Mouse (Mus musculus) liver, embryonic 14.5 days (tissue): ENCODE measurements around the gene Papola. TPM values are rescaled to one million over a fixed set of nuclear protein-coding genes. Genes with fewer than 3 reads are reported as not detected.
A peak's percentile ranks its signal among the peaks of the same experiment; 100 is the strongest.

Experiments
- ATAC-seq: fragments of 200-750 bp; cut with Nextera tagmentation; 2 replicates; pipeline ENCODE4 v1.8.0; 2017; ENCODE audit warnings: moderate number of reproducible peaks, mild to moderate bottlenecking, moderate library complexity; ENCODE audit not compliant: insufficient read depth
- DNase-seq, 3 experiments: peaks; one replicate each; pipeline ENCODE4 v3.0.0-alpha.2; 2012 to 2013; ENCODE audit warnings: low read depth in 3 of 3, low spot score in 3 of 3
- H3K27ac ChIP-seq: fragments of 300-500 bp; sonication (generic); 2 replicates; pipeline ENCODE4 v1.5.1; 2014; ENCODE audit warnings: moderate library complexity, mild to moderate bottlenecking, control low read depth, inconsistent platforms
- H3K27me3 ChIP-seq: fragments of 300-500 bp; sonication (generic); 2 replicates; pipeline ENCODE4 v1.6.1; 2014; ENCODE audit warnings: mild to moderate bottlenecking, low read length, moderate library complexity; ENCODE audit not compliant: control insufficient read depth, insufficient read depth
- H3K36me3 ChIP-seq: fragments of 300-500 bp; sonication (generic); replicated peaks from 2 replicates; pipeline ENCODE4 v1.6.1; 2014; ENCODE audit warnings: low read depth; ENCODE audit not compliant: control insufficient read depth, insufficient read depth
- H3K4me1 ChIP-seq, 2 experiments: fragments of 200-500 bp in 1 of 2; fragments of 300-500 bp in 1 of 2; sonication (generic) in 1 of 2; replicated peaks; 2 replicates each; pipeline ENCODE4 v1.6.1; 2012 to 2014; ENCODE audit warnings: antibody characterized with exemption in 1 of 2, inconsistent platforms in 1 of 2, low read length in 1 of 2; ENCODE audit not compliant: control insufficient read depth in 2 of 2, insufficient read depth in 2 of 2
- H3K4me2 ChIP-seq: fragments of 300-500 bp; sonication (generic); 2 replicates; pipeline ENCODE4 v1.6.1; 2014; ENCODE audit warnings: low read depth, mild to moderate bottlenecking, control low read depth, moderate library complexity
- H3K4me3 ChIP-seq, 2 experiments: fragments of 200-500 bp in 1 of 2; fragments of 300-500 bp in 1 of 2; sonication (generic) in 1 of 2; 2 replicates each; pipeline ENCODE4 v1.5.1; 2012 to 2014; ENCODE audit warnings: low read depth in 2 of 2, low read length in 2 of 2, mild to moderate bottlenecking in 2 of 2, control low read depth in 1 of 2, inconsistent platforms in 1 of 2, moderate library complexity in 1 of 2; ENCODE audit not compliant: insufficient read depth in 1 of 2
- H3K9ac ChIP-seq: fragments of 300-500 bp; sonication (generic); replicated peaks from 2 replicates; pipeline ENCODE4 v1.6.1; 2014; ENCODE audit warnings: mild to moderate bottlenecking, control low read depth, moderate library complexity
- H3K9me3 ChIP-seq: fragments of 300-500 bp; sonication (generic); 2 replicates; pipeline ENCODE4 v1.6.1; 2016; ENCODE audit warnings: low read length, mixed read lengths; ENCODE audit not compliant: control insufficient read depth
- CTCF ChIP-seq: IDR thresholded peaks from 2 replicates; pipeline ENCODE4 v1.5.1; 2016; ENCODE audit warnings: antibody characterized with exemption, low read depth, control low read depth
- EP300 ChIP-seq: IDR thresholded peaks from 2 replicates; pipeline ENCODE4 v1.6.1; 2016; ENCODE audit warnings: antibody characterized with exemption, low read depth
- WGBS: fragments of 180-500 bp; shearing (Covaris S2); extraction: QIAGEN DNeasy Blood & Tissue Kit; methylation state at CpG from one replicate; pipeline ENCODE4 v1.1.7; 2014; ENCODE audit not compliant: insufficient replicate concordance; 5-methylcytosine and 5-hydroxymethylcytosine counted together
- polyA plus RNA-seq, 2 experiments: library from polyadenylated mRNA; depleted of rRNA in 1 of 2; stranded (reverse) in 1 of 2; unstranded in 1 of 2; fragments of >200 nt; fragmentation: Nextera tagmentation in 1 of 2; extraction: Ambion mirVana in 1 of 2; gene quantifications; 2 replicates each; pipeline versions ENCODE4 v1.2.1 to v1.2.3; 2012 to 2014

Papola gene
- polyA plus RNA-seq, 2 experiments, result 57.4 to 79.2 TPM

DNA sequence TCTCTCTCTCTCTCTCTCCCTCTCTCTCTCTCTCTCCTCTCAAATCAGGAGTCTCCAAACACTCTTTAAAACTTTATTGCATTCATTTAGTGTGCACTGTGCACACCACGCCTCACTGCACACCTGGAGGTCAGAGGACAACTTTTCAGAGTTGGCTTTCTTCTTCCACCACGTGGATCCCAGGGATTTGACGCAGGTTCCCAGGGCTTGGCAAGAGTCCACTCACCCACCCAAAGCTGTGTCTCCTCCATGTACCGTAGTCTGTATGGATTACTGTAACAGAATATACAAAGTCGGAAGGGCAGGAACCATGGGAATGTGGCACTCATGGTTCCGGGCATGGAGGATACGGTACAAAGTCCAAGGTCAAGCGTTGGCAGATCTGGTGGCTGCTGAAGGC, 44.8 kb upstream of the Papola start:
- Histone ChIP-seq H3K9me3 (peaks cover 3% of the 10 kb centered on the region; the same call in 1 of the 2 replicates), H3K9ac (no peak overlapping the region), H3K4me1 (peaks cover 0 to 6% of the 10 kb centered on the region in 2 experiments; a peak in 2 of 4 replicates), H3K4me2 (no peak overlapping the region), H3K36me3 (no peaks in the 10 kb centered on the region), H3K27ac (no peak overlapping the region), H3K4me3 (no peak overlapping the region), H3K27me3 (no peaks in the 10 kb centered on the region)
- DNase-seq, result no peak
- 82% methylated on average over 8 of the region's 8 CpGs for WGBS
- ATAC-seq, result no peak
- TF ChIP-seq EP300, result no peak
- no peak for TF ChIP-seq CTCF

DNA sequence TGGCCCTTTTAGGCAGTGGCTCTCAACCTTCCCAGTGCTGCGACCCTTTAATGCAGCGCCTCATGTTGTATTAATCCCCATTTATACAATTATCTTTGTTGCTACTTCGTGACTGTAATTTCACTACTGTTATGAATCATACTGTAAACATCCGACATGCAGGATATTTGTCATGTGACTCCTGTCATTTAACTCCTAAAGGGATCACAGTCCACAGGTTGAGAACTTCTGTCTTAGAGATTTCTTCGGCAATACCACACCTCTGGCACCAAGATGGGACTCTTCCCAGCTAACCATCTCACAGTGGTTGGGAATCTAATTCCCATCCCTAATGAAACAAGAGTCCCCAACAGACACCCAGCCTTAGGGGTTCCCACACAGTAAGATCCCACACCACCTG, 36.4 kb upstream of the Papola start:
- Histone ChIP-seq H3K4me3 (no peak overlapping the region), H3K27ac (no peak overlapping the region), H3K9me3 (peaks cover 3% of the 10 kb centered on the region; the same call in 1 of the 2 replicates), H3K9ac (no peak overlapping the region), H3K4me2 (no peak overlapping the region), H3K27me3 (no peaks in the 10 kb centered on the region), H3K36me3 (no peaks in the 10 kb centered on the region), H3K4me1 (no peaks in the 10 kb centered on the region)
- DNase-seq (no peak), ATAC-seq (no peak)
- 74% methylated on average over 5 of the region's 5 CpGs for WGBS
- no peak for TF ChIP-seq EP300

DNA sequence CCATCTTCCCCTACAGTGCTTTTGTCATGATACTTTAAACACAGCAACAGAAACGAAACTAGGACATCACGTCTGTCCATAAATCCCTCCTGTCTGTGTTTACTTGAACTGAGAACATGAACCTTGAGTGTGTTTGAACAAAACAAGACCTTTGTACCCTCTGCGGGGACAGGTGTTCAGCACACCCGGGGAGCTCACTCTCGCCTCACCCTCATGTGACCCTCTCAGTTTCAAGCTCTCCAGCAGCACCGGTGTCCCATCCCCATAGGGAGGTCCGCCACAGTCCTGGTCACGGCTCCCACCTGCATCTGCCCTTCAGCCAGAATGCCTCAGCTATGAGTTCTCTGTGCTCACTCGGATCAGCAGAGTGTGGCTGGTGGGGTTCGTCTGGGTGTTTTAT, 30.7 kb upstream of the Papola start:
- no peaks in the 10 kb centered on the region for H3K27me3 ChIP-seq
- whole genome bisulfite sequencing, result 75% methylated on average over 10 of the region's 10 CpGs
- H3K27ac ChIP-seq, result no peak overlapping the region
- no peaks in the 10 kb centered on the region for H3K36me3 ChIP-seq
- TF ChIP-seq CTCF (no peak), EP300 (no peak)
- peaks cover 13 to 15% of the 10 kb centered on the region in 2 experiments for H3K4me1 ChIP-seq
- H3K9ac ChIP-seq, result no peak overlapping the region
- H3K4me2 ChIP-seq, result no peak overlapping the region
- H3K9me3 ChIP-seq, result no peaks in the 10 kb centered on the region
- peak in 1 of 3 experiments; percentile 18 for DNase-seq
- H3K4me3 ChIP-seq, result no peak overlapping the region
- no peak for ATAC-seq

DNA sequence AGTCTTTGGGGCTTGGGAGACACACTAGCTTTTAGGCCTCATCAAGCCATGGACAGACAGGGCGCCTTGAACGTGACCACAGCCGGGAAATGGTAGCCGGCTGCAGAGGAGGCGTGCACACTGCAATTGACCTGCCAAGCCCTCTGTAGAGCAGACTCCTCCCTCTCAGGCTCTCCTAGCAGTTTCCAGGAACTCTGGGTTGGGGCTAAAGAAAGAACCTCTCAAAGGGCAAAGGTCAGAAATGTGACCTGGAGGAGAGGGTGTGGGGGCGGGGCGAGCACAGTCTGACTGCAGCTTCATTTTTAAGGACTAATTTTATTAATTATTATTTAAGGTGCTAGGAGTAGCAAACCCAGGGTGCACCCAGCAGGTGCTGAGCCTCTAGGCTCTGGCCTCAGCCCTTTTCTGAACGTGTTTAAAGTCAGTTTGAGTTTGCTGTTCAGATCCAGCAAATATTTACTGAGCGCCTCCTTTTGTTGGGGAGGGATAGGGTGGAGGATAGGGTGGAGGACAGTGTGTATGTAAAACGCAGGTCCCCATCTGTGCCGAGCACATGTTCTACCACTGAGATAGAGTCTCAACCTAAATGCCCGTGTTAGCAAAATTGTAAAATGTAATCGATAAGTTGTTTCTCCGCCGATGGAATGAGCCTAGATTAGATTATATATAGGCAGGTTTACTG, 26.5 kb upstream of the Papola start:
- 19% methylated on average over 15 of the region's 15 CpGs for WGBS
- Histone ChIP-seq H3K4me3 (no peak overlapping the region), H3K9ac (peak overlapping the region; percentile 6; the same call in 1 of the 2 replicates)

DNA sequence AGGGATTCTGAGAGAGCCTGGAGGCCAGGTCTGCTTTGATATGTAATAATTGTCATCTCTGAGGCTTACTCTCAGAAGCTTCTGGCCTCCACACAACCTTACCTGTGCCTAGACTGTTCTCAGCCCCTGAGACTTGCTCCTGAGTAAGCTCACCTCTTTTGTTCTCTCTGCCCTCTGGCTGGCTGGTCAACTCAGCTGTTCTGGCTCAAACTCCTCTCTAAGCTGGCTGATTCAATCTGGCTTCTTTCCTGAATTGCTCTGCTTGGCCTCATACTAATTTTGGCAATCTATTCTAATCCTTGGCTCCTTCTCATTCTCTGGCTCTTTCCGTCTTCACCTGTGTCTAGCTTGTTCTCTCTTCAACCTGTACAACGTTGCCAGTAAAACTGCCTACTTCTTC, 25.6 kb upstream of the Papola start:
- TF ChIP-seq CTCF (no peak), EP300 (no peak)

More for the DNA sequence above, 26.5 kb upstream of the Papola start:
- Histone ChIP-seq H3K4me2 (peak overlapping the region; percentile 47), H3K4me1 (peaks cover 21 to 37% of the 10 kb centered on the region in 2 experiments), H3K9me3 (no peaks in the 10 kb centered on the region), H3K27ac (peak overlapping the region; percentile 42), H3K27me3 (no peaks in the 10 kb centered on the region), H3K36me3 (no peaks in the 10 kb centered on the region)
- DNase-seq (peak; percentile 47 to 62 (median 50)), ATAC-seq (peak; percentile 55)
- TF ChIP-seq EP300, result peak; percentile 20; the same call in 1 of the 2 replicates
- TF ChIP-seq CTCF, result no peak

More for the DNA sequence above, 25.6 kb upstream of the Papola start:
- H3K36me3 ChIP-seq, result no peaks in the 10 kb centered on the region
- DNase-seq (no peak), ATAC-seq (no peak)
- H3K4me1 ChIP-seq, result peaks cover 21 to 35% of the 10 kb centered on the region in 2 experiments
- H3K9me3 ChIP-seq, result no peaks in the 10 kb centered on the region
- 61% methylated on average over 2 of the region's 2 CpGs for WGBS
- H3K27me3 ChIP-seq, result no peaks in the 10 kb centered on the region
- no peak overlapping the region for H3K4me2 ChIP-seq
- 0 out of 2 replicates have a peak overlapping the region, but pooled peaks have one; percentile 16 for H3K27ac ChIP-seq
- no peak overlapping the region for H3K9ac ChIP-seq
- H3K4me3 ChIP-seq, result no peak overlapping the region
